Mouse (Mus musculus): Measurements from ENCODE around the gene Gnb5.

- TF ChIP-seq CTCF (IDR thresholded peaks at IDR 0.05; ENCODE audit: control insufficient read depth, insufficient read depth, low read length): no peak
- no peak for TF ChIP-seq POLR2A (IDR thresholded peaks at IDR 0.05; ENCODE audit: borderline replicate concordance, control insufficient read depth, low read depth, low read length)
Observed at GRCm38 (mm10) chr9:75259656-75260055, 46.4 kb upstream of the Gnb5 start.

Data from bone marrow, adult 2 months (tissue).